Mouse (Mus musculus): ENCODE data around the gene Prr5.

The Prr5 gene

GRCm38 (mm10) chr15:84668938-84669747 lies at the start of gene Prr5:
Gene Prr5 (plus strand): TSS chr15:84669620.
- no peak for DNase-seq (ENCODE audit: low spot score)

DNA sequence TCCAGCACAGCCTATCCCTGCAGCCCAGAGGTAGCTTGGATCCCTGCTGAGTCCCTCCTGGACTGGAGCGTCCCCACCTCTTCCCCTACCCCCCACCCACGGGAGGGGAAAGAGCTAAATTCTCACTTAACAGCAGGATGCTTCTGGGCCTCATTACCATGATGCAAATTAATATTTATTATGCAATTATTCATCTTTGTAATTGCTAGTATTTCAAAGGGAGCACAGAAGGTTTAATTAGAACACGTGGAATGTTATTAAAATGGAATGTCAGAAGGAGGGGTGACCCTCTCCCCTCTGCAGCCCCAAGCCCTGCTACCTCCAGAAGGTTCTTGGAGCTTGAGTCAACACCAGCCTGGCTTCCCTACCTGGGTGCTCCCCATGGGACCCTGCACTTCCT lies 49.4 kb upstream of the Prr5 start:
- DNase-seq (ENCODE audit: low spot score): no peak

- no peak for DNase-seq (ENCODE audit: low spot score)
These were observed 47.5 kb upstream of the Prr5 start for GRCm38 (mm10) chr15:84621722-84622428.

- DNase-seq (ENCODE audit: low spot score): no peak
These were observed 44.5 kb upstream of the Prr5 start for GRCm38 (mm10) chr15:84624870-84625269.

GRCm38 (mm10) chr15:84625712-84626414 lies 43.6 kb upstream of the Prr5 start:
- no peak for DNase-seq (ENCODE audit: low spot score)

DNA sequence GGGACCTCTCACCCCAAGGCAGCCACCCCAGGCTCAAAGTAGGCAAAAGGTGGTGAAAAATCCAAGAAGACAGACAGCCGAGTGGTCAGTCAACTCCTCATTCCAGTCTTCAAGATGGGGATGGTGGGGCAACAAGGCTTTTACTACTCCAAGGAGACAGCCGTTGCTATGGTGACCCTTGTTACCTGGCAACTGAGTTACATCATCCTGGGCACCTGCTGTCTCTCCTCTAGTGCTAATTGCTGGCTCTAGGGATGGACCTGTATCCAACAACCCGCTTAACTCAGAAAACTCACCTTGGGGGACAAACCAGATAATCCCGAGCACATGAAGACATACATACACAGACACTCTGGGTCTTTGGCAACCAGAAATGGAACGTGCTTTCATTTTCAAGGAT lies 42.1 kb upstream of the Prr5 start:
- DNase-seq (ENCODE audit: low spot score): peak; percentile 39

DNA sequence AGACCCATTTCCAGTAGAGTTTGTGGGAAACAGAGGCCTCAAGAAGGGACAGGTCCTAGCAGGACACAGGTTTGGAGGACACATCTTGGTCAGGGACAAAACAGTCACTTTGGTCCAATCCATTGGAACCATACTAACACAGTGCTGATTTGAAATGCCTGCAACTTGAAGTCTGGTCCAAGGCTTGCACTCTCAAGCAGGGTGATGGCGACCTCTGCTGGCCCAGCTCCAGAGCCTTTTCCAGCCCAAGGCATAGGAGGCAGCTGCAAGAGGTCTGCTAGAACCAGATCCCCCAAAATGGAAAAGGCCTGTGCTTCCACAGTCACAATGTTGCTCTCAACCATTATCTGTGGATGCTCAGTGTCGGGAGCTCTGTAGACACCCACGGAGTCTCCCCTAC lies 39.7 kb upstream of the Prr5 start:
- DNase-seq (ENCODE audit: low spot score): no peak

DNA sequence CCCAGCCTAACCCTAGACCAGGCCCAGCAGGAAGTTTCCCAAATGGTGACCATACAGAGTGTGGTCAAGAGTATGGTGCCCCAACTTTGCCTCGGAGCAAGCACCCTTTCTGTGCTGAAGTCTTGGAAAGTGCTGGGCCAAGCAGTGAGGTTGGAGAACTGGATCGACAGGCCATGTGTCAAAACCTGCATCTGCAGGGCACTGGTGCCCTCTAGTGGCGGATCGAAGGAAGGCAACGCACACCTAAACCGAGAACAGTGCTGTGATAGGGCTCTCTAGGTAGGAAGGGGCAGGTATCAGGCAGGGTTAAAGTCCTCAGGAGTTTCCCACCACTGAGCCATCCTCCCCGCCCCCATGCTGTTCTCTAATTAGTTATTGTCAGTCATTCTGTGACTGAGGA lies 37.9 kb upstream of the Prr5 start:
- DNase-seq (ENCODE audit: low spot score): peak; percentile 48

- no peak for DNase-seq (ENCODE audit: low spot score)
These were observed 35.1 kb upstream of the Prr5 start for GRCm38 (mm10) chr15:84634361-84634760.

- no peak for DNase-seq (ENCODE audit: low spot score)
These were observed 31.0 kb upstream of the Prr5 start for GRCm38 (mm10) chr15:84638405-84638804.

GRCm38 (mm10) chr15:84639072-84639450 lies 30.4 kb upstream of the Prr5 start:
- no peak for DNase-seq (ENCODE audit: low spot score)

DNA sequence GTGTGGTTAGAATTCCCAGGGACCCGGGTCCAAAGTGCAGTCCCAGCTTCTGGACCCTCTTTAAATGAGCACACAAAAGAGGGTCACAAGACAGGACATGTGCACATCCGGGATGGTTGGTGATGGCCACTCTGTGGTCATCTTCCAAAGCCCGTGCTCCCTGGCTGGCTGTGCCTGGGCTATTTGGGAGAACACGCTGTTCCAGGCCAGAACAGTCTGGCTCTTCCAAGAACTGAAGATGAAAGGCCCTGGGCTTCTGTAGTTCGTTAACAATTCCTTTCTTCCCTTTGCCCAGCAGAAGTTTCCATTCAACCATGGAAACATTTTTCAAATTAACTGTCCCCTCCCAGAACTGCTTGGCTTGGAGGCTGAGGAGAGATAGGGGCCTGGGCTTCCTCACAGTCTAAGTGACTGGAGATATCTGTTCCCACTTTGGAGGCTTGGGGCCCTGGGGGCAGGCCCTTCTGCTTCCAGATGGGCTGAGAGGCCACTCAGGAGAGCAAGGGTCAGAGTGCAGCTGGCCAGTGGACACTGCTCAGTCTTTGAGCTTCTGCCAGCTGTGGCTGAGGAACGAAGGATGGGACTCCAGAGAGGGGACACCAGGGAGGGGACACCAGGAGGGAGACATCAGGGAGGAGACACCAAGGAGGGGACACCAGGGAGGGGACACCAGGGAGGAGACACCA lies 29.8 kb upstream of the Prr5 start:
- DNase-seq (ENCODE audit: low spot score): no peak

DNA sequence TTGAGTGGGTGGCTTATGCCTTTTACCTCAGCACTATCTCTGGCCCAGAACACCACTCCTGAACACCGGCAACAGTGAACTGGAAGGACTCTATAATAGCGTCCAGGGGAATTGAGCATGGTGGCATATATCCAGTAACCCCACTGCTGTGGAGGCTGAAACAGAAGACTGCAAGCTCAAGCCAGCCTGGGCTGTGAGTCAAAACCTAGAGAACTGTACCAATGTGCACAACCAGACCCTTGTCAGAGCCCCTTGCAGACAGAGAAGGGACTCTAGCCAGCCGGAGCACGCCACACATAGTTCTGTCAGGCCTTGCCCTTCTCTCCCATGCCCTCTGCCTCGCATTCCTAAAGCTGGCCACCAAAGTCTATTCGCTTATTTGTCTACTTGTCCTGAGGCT lies 28.7 kb upstream of the Prr5 start:
- no peak for DNase-seq (ENCODE audit: low spot score)

DNA sequence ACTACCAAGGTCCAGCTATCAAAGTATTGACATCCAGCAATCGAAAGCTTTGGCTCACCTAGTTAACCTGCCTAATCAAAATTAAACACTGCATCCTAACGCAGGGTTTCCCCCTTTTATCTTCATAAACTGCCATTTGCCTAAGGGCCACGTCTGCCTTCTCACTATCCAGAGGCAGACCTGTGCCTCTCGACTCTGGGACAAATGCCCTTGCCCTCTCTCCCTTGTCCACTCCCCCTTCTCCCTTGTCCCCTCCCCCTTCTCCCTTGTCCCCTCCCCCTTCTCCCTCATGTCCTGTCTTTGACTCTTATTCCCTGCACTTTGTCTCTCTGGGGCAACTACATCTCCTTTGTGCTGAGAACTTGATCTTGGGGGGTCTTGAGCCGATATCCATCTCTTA lies 28.3 kb upstream of the Prr5 start:
- no peak for DNase-seq (ENCODE audit: low spot score)

DNA sequence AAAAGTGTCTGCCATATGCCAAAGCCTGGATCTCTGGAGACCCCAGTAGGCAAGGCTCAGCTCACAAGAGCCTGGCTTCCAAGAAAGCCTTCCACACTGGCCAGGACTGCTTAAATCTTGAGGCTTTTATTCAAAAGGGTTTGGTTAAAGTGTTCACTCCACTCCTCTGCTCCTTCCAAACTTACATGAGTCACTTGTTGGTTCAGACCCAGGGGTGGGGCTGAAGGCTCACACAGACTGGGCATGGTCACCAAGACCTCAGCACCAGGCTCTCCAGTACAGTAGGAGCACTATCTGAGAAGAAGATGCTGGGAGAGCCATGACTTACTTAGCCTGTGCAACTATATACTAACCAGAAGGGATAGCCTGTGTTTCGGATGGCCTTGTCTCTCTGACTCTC lies 27.5 kb upstream of the Prr5 start:
- DNase-seq (ENCODE audit: low spot score): no peak

DNA sequence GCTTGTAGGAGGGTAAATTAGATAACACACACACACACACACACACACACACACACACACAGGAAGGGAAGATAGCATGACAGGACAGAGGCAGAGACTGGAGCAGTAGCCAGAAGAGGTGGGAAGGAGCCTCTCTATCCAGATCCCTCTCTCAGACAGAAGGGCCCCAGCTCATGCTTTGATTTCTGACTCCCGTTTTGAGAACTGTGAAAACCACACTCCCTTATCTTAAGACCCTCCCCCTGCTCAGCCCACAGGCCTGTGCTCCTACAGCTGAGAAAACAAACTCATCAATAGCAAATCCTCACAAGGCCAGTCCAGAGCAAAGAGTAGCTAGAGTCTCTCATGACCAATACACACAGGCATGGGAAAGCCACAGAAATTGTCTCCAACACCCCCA lies 26.2 kb upstream of the Prr5 start:
- DNase-seq (ENCODE audit: low spot score): no peak

DNA sequence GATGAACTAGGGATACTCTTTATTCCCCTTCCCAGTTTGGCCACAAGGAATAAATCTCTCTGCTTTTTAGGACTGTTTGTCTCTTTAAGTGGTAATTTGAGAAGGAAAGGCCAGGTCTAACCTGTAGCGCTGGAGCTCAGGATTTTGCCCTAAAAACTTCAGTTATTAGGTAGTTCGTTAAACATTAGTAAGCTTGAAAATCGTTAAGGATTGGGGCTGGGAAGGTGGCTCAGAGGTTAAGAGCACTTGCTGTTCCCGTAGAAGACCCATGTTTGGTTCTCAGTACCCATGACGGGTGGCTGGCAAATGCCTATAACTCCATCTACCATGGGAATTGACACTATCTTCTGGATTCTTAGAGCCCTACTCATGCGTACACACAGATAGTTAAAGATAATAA lies 17.9 kb upstream of the Prr5 start:
- no peak for DNase-seq (ENCODE audit: low spot score)

DNA sequence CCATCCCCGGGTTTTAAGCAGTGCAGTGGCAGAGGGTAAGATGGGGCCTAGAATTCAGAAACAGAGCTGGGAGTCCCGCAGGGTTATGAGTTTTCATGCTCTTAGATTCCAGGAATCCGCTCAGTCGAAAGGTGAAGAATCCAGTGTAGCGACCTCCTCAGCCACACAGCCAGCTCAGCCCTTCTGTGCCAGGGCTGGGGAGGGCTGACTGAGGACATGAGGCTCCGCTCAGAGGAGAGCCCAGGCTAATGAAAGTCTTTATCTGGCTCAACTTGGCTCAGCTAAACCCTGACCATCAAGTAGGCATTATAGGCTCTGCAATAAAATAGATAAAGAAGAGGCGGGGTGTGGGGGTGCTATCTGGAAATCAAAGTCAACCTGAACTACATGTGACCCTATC lies 16.3 kb upstream of the Prr5 start:
- DNase-seq (ENCODE audit: low spot score): no peak

DNA sequence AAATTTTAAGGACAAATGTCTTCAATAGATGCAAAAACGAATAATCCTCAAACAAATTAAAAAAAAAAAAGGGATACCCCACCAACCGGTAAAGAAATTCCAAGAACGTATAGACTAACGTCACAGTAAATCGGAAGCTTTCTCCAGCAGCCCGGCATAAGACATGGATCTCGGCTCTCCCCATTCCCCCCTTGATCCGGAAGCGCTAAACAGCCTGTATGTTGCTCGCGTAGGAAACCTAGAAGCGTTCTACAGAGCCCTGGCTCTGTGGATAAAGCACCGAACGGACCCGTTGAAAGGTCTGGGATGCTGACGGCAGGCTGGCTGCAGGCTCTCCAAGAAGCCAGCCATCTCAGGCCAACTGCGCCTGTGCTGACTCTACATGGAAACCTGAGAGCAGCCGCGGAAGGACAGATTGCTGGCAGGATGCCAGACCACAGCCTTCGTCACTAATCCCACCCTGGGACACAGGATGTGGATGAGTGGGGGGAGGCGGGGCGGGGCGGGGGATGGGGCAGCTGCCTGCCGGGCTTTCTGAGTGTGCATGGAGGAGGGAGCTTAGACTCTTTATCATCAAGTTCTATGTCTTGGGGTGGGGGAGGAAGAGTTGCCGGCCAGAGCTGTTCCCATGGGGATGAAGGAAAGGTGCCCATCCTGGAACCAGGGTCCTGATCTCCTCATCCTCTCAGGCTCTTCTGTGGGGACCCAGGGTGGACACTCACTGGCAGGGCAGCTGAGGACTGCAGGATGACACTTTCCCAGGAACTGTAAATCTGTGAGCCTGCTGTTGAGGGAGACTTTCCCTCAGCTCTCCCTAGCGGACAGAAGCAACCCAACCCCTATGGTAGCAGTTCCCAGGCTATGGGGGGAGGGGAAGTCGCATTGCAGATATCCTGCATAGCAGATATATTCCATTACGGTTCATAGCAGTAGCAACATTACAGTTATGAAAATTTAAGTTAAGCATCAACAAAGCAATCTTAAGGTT lies 15.1 kb upstream of the Prr5 start:
- no peak for DNase-seq (ENCODE audit: low spot score)

DNA sequence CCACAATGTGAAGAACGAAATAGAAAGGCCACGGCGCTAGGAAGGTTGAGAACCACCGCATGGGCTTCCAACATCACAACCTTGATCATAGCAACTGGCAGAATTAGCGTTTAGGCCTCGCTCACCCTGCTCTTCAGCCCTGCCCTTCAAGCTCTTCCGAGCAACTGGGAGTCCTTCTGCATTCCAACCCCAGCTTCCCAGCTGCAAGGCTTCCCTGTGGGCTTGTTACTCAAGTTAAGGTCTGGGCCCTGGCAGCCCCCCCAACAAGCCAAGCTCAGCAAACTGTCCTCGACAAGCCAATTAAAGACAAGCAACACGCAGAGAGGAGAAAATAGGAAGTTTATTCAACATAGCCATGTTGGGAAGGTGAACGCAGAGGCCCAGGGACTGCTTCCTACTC lies 14.4 kb upstream of the Prr5 start:
- DNase-seq (ENCODE audit: low spot score): no peak

DNA sequence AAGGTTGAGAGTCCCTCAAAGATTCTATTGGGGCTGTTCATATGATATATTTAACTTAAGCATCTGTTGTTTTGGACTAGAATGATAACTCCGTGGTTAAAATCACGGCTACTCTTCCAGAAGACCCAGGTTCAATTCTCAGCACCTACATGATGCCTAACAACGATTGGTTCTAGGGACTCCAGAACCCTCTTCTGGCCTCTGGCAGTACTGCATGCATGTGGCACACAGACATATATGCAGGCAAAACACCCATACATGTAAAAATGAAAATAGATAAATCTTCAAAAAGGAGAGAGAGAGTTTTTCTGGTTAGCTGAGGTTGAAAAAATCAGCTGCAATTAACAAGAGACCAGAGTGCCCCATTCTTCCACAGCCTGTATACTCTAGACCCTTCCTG lies 12.7 kb upstream of the Prr5 start:
- no peak for DNase-seq (ENCODE audit: low spot score)

All from layer of hippocampus, adult 9-10 months (tissue).